Mouse (Mus musculus) liver, adult 2 months (tissue): ENCODE results near the gene Aldob. TPM values are rescaled to one million over a fixed set of nuclear protein-coding genes. Genes with fewer than 3 reads are reported as not detected.
A peak's percentile ranks its signal among the peaks of the same experiment; 100 is the strongest.

Source experiments
- DNase-seq: peaks from one replicate; pipeline ENCODE4 v3.0.0-alpha.2; 2011; ENCODE audit warnings: low read depth, low spot score; ENCODE audit errors: extremely low read depth
- H3K27ac ChIP-seq: fragments of 200-500 bp; replicated peaks from 2 replicates; pipeline ENCODE4 v1.5.1; 2012; ENCODE audit warnings: low read depth, mild to moderate bottlenecking, control low read depth, inconsistent platforms, low read length; ENCODE audit not compliant: insufficient read depth
- H3K27me3 ChIP-seq: fragments of 200-500 bp; 2 replicates; pipeline ENCODE4 v1.6.1; 2012; ENCODE audit warnings: mild to moderate bottlenecking, moderate library complexity, low read length, inconsistent platforms; ENCODE audit not compliant: control insufficient read depth, insufficient read depth
- H3K36me3 ChIP-seq: fragments of 200-500 bp; 2 replicates; pipeline ENCODE4 v1.6.1; 2012; ENCODE audit warnings: low read length, inconsistent platforms; ENCODE audit not compliant: control insufficient read depth, insufficient read depth
- H3K4me1 ChIP-seq: fragments of 200-500 bp; 2 replicates; pipeline ENCODE4 v1.6.1; 2011; ENCODE audit warnings: low read length; ENCODE audit not compliant: control insufficient read depth, insufficient read depth
- H3K4me3 ChIP-seq: fragments of 200-500 bp; 2 replicates; pipeline ENCODE4 v1.5.1; 2011; ENCODE audit warnings: low read depth, mild to moderate bottlenecking, control low read depth, low read length, moderate library complexity; ENCODE audit not compliant: insufficient read depth
- H3K79me2 ChIP-seq: fragments of 200-500 bp; 2 replicates; pipeline ENCODE4 v1.6.1; 2012; ENCODE audit warnings: inconsistent platforms, mild to moderate bottlenecking, low read length, moderate library complexity; ENCODE audit not compliant: control insufficient read depth, insufficient read depth
- H3K9ac ChIP-seq: fragments of 200-500 bp; 2 replicates; pipeline ENCODE4 v1.6.1; 2012; ENCODE audit warnings: low read depth, mild to moderate bottlenecking, control low read depth, inconsistent platforms, low read length
- CTCF ChIP-seq: fragments of 200-500 bp; IDR thresholded peaks from 2 replicates; pipeline ENCODE4 v1.5.1; 2011; ENCODE audit warnings: low read depth, low read length, control low read depth
- POLR2A ChIP-seq: fragments of 200-500 bp; IDR thresholded peaks from 2 replicates; pipeline ENCODE4 v1.6.1; 2011; ENCODE audit warnings: low read length, control low read depth; ENCODE audit not compliant: insufficient read depth; ENCODE audit errors: extremely low read depth
- WGBS: fragments of 180-500 bp; shearing (Covaris S2); methylation state at CpG from one replicate; pipeline ENCODE4 v1.1.7; 2018; 5-methylcytosine and 5-hydroxymethylcytosine counted together
- polyA plus RNA-seq: library from polyadenylated mRNA; depleted of rRNA; stranded (reverse); fragments of >200 nt; gene quantifications from 2 replicates; pipeline ENCODE4 v1.2.3, GENCODE M21; 2012
- total RNA-seq: library from RNA; depleted of rRNA; stranded (reverse); fragments of >200 nt; gene quantifications from 2 replicates; pipeline ENCODE4 v1.2.3, GENCODE M21; 2014

Aldob gene
- total and polyA plus RNA-seq, 2 experiments, result 2,627 to 3,924 TPM

DNA sequence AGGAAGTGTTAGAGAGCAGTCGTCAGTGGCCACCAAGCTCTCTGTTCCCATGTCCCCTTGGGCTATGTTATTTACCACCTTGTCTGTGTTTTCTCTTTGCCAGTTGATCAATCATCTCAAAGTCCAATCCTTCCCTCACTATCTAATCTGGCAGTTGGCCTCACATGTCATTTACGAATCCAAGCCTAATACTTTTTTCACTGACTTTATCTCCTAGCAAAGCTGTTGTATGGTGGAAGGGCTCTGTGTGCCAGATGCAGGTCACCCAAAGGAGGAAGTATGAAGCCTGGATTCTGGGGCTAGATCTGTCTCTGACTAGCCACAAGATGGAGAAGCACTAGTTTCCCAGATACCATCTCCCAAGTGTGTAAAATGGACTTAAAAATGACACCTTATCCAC, 8.8 kb upstream of the Aldob start:
- Histone ChIP-seq H3K79me2 (no peaks in the 10 kb centered on the region), H3K4me3 (no peak overlapping the region), H3K9ac (peak overlapping the region; percentile 56; the same call in 1 of the 2 replicates), H3K4me1 (peaks cover 37% of the 10 kb centered on the region), H3K36me3 (no peaks in the 10 kb centered on the region), H3K27me3 (no peaks in the 10 kb centered on the region), H3K27ac (peak overlapping the region; percentile 94)
- peak; percentile 97 for DNase-seq
- TF ChIP-seq CTCF (no peak), POLR2A (no peak)
- WGBS, result 13% methylated on average over 2 of the region's 2 CpGs

DNA sequence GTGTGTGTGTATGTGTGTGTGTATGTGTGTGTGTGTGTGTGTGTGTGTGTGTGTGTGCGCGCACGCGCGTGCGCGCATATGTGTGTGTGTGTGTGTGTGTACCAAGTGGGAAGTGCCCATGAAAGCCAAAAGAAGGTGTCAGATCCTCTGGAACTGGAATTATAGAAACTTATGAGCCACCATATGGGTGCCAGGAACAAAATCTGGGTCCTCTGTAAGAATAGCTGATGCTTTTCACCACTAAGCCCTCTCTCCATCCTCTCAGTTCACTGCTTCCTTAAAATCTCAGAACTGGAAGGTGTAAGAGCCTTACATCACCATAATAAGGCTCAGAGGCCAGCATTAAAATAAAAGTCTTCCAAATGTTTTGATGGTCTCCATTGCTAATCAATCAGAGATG, 8.0 kb upstream of the Aldob start:
- peaks cover 40% of the 10 kb centered on the region for H3K4me1 ChIP-seq
- 88% methylated on average over 7 of the region's 7 CpGs for WGBS

DNA sequence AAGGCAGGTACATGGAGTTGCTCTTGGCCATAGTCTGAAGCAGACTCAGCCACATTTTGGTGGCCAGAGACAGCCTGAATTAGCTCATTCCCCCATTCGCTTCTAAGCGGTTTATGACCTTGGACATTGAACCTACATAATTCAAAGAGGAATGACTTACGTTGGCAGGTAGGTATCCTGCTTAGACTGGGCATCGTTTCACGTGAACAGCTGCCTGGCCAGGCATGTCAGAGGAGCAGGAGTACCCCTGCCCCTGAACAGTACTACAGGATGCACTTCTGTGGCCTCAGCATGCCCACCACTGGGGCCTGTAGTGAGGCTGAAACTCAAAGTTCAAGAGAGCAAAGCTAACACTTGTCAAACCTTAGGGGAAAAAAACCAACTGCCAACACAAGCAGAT, 4.0 kb upstream of the Aldob start:
- WGBS, result 21% methylated on average over 5 of the region's 5 CpGs
- TF ChIP-seq POLR2A (no peak), CTCF (no peak)
- H3K9ac ChIP-seq, result no peak overlapping the region

More for the DNA sequence above, 8.0 kb upstream of the Aldob start:
- H3K27ac ChIP-seq, result peak overlapping the region; percentile 85
- H3K27me3 ChIP-seq, result no peaks in the 10 kb centered on the region
- no peak overlapping the region for H3K4me3 ChIP-seq
- no peak overlapping the region for H3K9ac ChIP-seq
- DNase-seq, result no peak
- no peak for TF ChIP-seq POLR2A
- H3K36me3 ChIP-seq, result no peaks in the 10 kb centered on the region
- H3K79me2 ChIP-seq, result no peaks in the 10 kb centered on the region

DNA sequence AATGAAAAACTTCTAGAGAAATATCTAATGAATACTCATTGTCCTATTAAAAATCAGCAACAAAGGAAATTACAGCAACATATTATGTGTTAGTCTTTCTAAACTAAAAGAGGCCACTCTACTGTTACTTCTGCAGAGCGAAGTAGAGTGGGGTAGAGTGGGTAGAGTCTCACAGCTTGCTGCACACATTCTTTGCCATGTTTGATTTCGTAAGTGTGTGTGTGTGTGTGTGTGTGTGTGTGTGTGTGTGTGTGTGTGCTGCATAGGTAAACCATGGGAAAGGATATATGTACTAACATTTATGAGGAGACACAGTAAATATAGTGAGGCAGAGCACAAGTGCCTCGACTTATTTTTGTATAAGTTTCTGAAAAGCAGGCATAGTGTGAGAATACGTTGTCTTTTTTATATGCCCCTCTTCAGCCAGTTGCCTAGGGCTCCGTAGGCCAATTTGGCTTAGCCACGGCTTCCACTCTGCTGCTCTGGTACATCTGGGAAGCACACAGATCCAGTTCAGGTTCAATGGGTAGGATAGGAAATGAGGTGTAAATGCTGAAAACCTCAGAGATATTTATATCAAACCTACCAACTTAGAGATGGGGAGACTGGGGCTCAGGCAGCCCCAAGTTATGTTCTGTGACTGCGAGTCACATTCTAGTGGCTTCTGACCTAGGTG, 1.7 kb downstream of the Aldob start:
- H3K79me2 ChIP-seq, result no peaks in the 10 kb centered on the region
- peak overlapping the region; percentile 56 for H3K4me3 ChIP-seq
- WGBS, result 22% methylated on average over 7 of the region's 7 CpGs
- DNase-seq, result peak; percentile 67
- H3K4me1 ChIP-seq, result peaks cover 17% of the 10 kb centered on the region; the same call in 1 of the 2 replicates
- H3K27me3 ChIP-seq, result no peaks in the 10 kb centered on the region
- TF ChIP-seq CTCF (no peak), POLR2A (peak; percentile 44; the same call in 1 of the 2 replicates)
- peak overlapping the region; percentile 87 for H3K9ac ChIP-seq
- peaks cover 45% of the 10 kb centered on the region for H3K36me3 ChIP-seq
- peak overlapping the region; percentile 85 for H3K27ac ChIP-seq

More for the DNA sequence above, 4.0 kb upstream of the Aldob start:
- Histone ChIP-seq H3K4me1 (peaks cover 29% of the 10 kb centered on the region), H3K27me3 (no peaks in the 10 kb centered on the region), H3K79me2 (no peaks in the 10 kb centered on the region), H3K27ac (peak overlapping the region; percentile 64), H3K36me3 (no peaks in the 10 kb centered on the region), H3K4me3 (no peak overlapping the region)
- DNase-seq, result peak; percentile 90

DNA sequence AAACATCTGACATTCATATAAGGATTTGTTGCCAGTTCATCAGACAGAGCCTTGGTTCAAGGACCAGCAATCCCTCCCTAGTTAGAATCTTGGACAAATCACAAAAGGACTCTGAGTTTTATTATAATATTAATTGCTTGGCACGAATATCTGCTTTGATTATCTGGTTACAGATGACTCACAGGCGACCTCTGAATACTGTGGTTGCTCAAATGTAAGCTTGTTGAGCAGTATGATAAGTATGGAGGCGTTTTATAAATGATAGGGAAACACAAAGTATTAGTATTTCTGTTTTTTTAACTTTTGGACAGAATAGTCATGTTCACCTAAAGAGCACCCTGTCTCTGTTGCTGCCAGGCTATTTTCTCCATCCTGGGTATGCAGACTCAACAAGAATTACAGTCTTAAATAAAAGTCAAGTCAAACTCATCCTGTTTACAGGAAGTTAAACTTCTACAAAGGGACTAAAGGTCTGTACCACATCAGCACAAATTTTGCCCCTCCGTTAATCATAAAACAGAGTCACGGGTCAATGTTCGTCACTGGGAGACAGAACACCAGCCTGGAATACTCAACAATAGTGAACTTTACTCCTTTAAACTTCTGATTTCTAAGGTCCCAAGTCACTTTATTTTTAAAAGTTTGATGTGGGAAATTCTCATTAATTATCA, 2.3 kb downstream of the Aldob start:
- peak; percentile 88 for DNase-seq

DNA sequence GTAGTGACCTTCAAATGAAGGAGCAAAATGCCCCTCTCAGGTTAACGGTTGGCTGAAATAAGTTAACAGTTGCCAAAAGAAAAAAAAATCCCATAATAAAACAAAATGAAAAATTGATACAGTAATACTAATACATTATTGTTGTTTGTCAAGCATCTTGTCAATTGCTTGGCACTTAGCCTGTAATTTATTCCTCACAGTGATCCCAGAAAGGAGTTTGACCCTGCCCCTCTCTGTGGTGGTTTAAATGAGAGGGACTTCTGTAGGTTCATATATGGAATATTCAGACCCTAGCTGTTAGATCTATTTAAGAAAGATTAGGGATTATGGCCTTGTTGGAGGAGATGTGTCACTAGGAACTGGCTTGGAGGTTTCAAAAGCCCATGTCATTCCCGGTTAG, 3.3 kb downstream of the Aldob start:
- H3K27me3 ChIP-seq, result no peaks in the 10 kb centered on the region
- H3K79me2 ChIP-seq, result no peaks in the 10 kb centered on the region
- peak; percentile 70 for DNase-seq
- H3K4me1 ChIP-seq, result peaks cover 22% of the 10 kb centered on the region; the same call in 1 of the 2 replicates
- peaks cover 60% of the 10 kb centered on the region for H3K36me3 ChIP-seq
- H3K4me3 ChIP-seq, result peak overlapping the region; percentile 56
- TF ChIP-seq CTCF (no peak), POLR2A (no peak)
- 19% methylated on average over 2 of the region's 2 CpGs for WGBS
- peak overlapping the region; percentile 73 for H3K27ac ChIP-seq
- peak overlapping the region; percentile 62 for H3K9ac ChIP-seq

More for the DNA sequence above, 2.3 kb downstream of the Aldob start:
- Histone ChIP-seq H3K27ac (peak overlapping the region; percentile 73), H3K79me2 (no peaks in the 10 kb centered on the region), H3K27me3 (no peaks in the 10 kb centered on the region), H3K36me3 (peaks cover 51% of the 10 kb centered on the region), H3K4me1 (peaks cover 21% of the 10 kb centered on the region; the same call in 1 of the 2 replicates), H3K9ac (peak overlapping the region; percentile 45; the same call in 1 of the 2 replicates), H3K4me3 (peak overlapping the region; percentile 56)
- WGBS, result 9% methylated on average over 6 of the region's 6 CpGs
- no peak for TF ChIP-seq CTCF
- no peak for TF ChIP-seq POLR2A
